Mouse (Mus musculus) intestine, embryonic 16.5 days (tissue): ENCODE results near the gene Rsbn1l. TPM values are rescaled to one million over a fixed set of nuclear protein-coding genes. Genes with fewer than 3 reads are reported as not detected.
A peak's percentile ranks its signal among the peaks of the same experiment; 100 is the strongest.

Source experiments
- ATAC-seq: fragments of 200-750 bp; cut with Nextera tagmentation; 2 replicates; pipeline ENCODE4 v1.8.0; 2017; ENCODE audit warnings: moderate TSS enrichment, moderate library complexity
- H3K27ac ChIP-seq: fragments of 300-500 bp; sonication (generic); 2 replicates; pipeline ENCODE4 v1.5.1; 2014; ENCODE audit warnings: mild to moderate bottlenecking, low read length
- H3K27me3 ChIP-seq: fragments of 300-500 bp; sonication (generic); replicated peaks from 2 replicates; pipeline ENCODE4 v1.6.1; 2014; ENCODE audit warnings: low read length, control low read depth, mixed read lengths; ENCODE audit not compliant: control insufficient read depth, insufficient read depth
- H3K36me3 ChIP-seq: fragments of 300-500 bp; sonication (generic); 2 replicates; pipeline ENCODE4 v1.6.1; 2014; ENCODE audit warnings: low read length, control low read depth; ENCODE audit not compliant: control insufficient read depth, insufficient read depth
- H3K4me1 ChIP-seq: fragments of 300-500 bp; sonication (generic); 2 replicates; pipeline ENCODE4 v1.6.1; 2014; ENCODE audit warnings: low read length, control low read depth, mixed read lengths; ENCODE audit not compliant: control insufficient read depth, insufficient read depth
- H3K4me2 ChIP-seq: fragments of 300-500 bp; sonication (generic); 2 replicates; pipeline ENCODE4 v1.6.1; 2014; ENCODE audit warnings: low read depth, low read length, control low read depth
- H3K4me3 ChIP-seq: fragments of 300-500 bp; sonication (generic); 2 replicates; pipeline ENCODE4 v1.5.1; 2014; ENCODE audit warnings: mild to moderate bottlenecking, low read length
- H3K9ac ChIP-seq: fragments of 300-500 bp; sonication (generic); 2 replicates; pipeline ENCODE4 v1.6.1; 2014; ENCODE audit warnings: low read depth, low read length
- H3K9me3 ChIP-seq: fragments of 300-500 bp; sonication (generic); 2 replicates; pipeline ENCODE4 v1.6.1; 2016; ENCODE audit warnings: low read length, control low read depth; ENCODE audit not compliant: control insufficient read depth
- WGBS: fragments of 180-500 bp; shearing (Covaris S2); extraction: QIAGEN DNeasy Blood & Tissue Kit; methylation state at CpG from one replicate; pipeline ENCODE4 v1.1.7; 2014; 5-methylcytosine and 5-hydroxymethylcytosine counted together
- polyA plus RNA-seq: library from polyadenylated mRNA; unstranded; fragments of >200 nt; fragmentation: Nextera tagmentation; extraction: Ambion mirVana; gene quantifications from 2 replicates; pipeline ENCODE4 v1.2.1, GENCODE M21; 2015

Rsbn1l gene
- polyA plus RNA-seq, 1 experiment from 2014 or later = 3.0 TPM

DNA sequence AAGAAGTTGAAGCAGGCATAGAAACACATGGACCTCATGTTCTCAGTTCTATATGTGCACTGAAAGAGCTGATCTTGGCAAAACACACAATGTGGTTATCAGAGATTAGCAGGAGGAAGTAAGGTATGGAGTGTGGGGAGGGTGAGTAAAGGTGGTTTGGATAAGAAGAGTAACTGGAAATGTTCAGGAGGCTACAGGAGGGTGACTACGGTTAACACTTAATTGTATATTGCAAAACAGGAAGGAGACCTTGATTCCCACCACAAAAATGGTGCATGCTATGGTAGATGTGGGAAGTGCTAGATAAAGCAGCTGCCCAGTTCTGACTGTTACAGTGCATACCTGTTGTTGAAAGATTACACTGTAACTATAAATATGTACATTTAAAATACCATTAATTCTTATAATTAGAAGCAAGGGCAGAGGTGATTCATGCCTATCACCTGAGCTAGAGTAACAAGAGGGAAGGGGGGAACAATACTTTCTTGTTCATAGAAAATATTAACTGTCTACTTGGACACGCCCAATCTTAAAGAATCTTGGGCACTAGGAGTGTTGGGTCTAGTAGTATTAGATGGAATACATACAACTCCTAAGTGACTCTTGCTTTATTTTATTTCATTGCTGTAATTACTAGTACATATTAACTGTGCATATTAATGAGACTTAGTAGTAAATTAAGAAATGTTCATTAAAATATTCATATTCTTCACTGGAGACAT lies 58.6 kb downstream of the Rsbn1l start:
- H3K27ac ChIP-seq = no peak overlapping the region
- H3K9ac ChIP-seq = no peak overlapping the region
- H3K4me1 ChIP-seq = no peaks in the 10 kb centered on the region
- no peaks in the 10 kb centered on the region for H3K27me3 ChIP-seq
- ATAC-seq = peak; percentile 93
- no peaks in the 10 kb centered on the region for H3K9me3 ChIP-seq
- peaks cover 12% of the 10 kb centered on the region for H3K36me3 ChIP-seq
- no peak overlapping the region for H3K4me2 ChIP-seq
- no peak overlapping the region for H3K4me3 ChIP-seq
- WGBS = 77% methylated on average over 2 of the region's 2 CpGs

- Histone ChIP-seq H3K4me3 (no peak overlapping the region), H3K9ac (no peak overlapping the region), H3K36me3 (no peaks in the 10 kb centered on the region), H3K4me1 (peaks cover 8% of the 10 kb centered on the region), H3K4me2 (peak overlapping the region; percentile 53), H3K27ac (no peak overlapping the region), H3K9me3 (no peaks in the 10 kb centered on the region), H3K27me3 (no peaks in the 10 kb centered on the region)
- 63% methylated on average over 4 of the region's 4 CpGs for WGBS
- no peak for ATAC-seq
Measured at GRCm38 (mm10) chr5:20884036-20884620, 72.1 kb downstream of the Rsbn1l start.

GRCm38 (mm10) chr5:20881915-20882800 lies 74.0 kb downstream of the Rsbn1l start, which contains the start of the genes Phtf2 and Tmem60:
TSS of gene Phtf2 (minus strand) at chr5:20882124.
TSS of gene Tmem60 (plus strand) at chr5:20882191.
- ATAC-seq = peak; percentile 99
- WGBS = under 1% methylated on average over 93 of the region's 94 CpGs

GRCm38 (mm10) chr5:20880797-20881775 lies 75.1 kb downstream of the Rsbn1l start:
- WGBS = 2% methylated on average over 51 of the region's 64 CpGs
- ATAC-seq = no peak
- Histone ChIP-seq H3K4me2 (peak overlapping the region; percentile 62), H3K4me1 (peaks cover 8% of the 10 kb centered on the region), H3K4me3 (peak overlapping the region; percentile 82), H3K9ac (peak overlapping the region; percentile 83), H3K9me3 (no peaks in the 10 kb centered on the region), H3K27ac (peak overlapping the region; percentile 93), H3K27me3 (no peaks in the 10 kb centered on the region), H3K36me3 (no peaks in the 10 kb centered on the region)

More at GRCm38 (mm10) chr5:20881915-20882800, 74.0 kb downstream of the Rsbn1l start, which contains the start of the genes Phtf2 and Tmem60:
- no peaks in the 10 kb centered on the region for H3K36me3 ChIP-seq
- no peaks in the 10 kb centered on the region for H3K9me3 ChIP-seq
- peak within 1 kb of the TSS; percentile 62 for H3K4me2 ChIP-seq
- H3K4me1 ChIP-seq = peaks cover 8% of the 10 kb centered on the region
- H3K4me3 ChIP-seq = peak within 1 kb of the TSS; percentile 82
- H3K27ac ChIP-seq = peak within 1 kb of the TSS; percentile 93
- no peaks in the 10 kb centered on the region for H3K27me3 ChIP-seq
- H3K9ac ChIP-seq = peak within 1 kb of the TSS; percentile 83

GRCm38 (mm10) chr5:20880386-20880785 lies 75.8 kb downstream of the Rsbn1l start:
- peak overlapping the region; percentile 62 for H3K4me2 ChIP-seq
- H3K4me3 ChIP-seq = peak overlapping the region; percentile 28; the same call in 1 of the 2 replicates
- no peaks in the 10 kb centered on the region for H3K36me3 ChIP-seq
- H3K27me3 ChIP-seq = no peaks in the 10 kb centered on the region
- no peaks in the 10 kb centered on the region for H3K9me3 ChIP-seq
- ATAC-seq = no peak
- no peak overlapping the region for H3K27ac ChIP-seq
- 57% methylated on average over 2 of the region's 2 CpGs for WGBS
- H3K4me1 ChIP-seq = peaks cover 8% of the 10 kb centered on the region
- no peak overlapping the region for H3K9ac ChIP-seq

DNA sequence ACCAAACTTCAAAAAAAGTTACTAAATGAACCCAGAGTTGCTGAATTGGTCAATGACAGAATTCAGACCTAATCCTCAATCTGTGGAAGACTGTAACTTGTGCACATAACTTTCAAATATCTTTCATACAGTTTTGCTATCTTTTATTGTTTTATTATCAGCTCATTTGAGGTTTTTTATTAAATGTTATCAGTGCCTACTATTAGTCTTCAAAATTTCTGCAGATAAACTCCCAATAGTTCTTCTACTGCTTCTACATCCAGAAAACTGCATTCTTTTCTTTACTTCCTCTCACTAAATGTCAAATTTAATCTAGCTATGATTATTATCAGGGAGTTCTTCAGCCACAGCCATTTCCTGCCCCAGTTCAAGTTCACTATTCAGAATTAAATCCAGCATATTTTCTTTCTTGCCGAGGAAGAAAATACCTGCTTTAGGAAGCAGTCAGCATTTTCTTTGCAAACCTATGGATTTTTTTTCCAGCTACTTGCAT lies 79.2 kb downstream of the Rsbn1l start:
- ATAC-seq = no peak
- Histone ChIP-seq H3K9me3 (no peaks in the 10 kb centered on the region), H3K4me3 (no peak overlapping the region), H3K27me3 (no peaks in the 10 kb centered on the region), H3K36me3 (no peaks in the 10 kb centered on the region), H3K27ac (no peak overlapping the region), H3K9ac (no peak overlapping the region), H3K4me1 (no peaks in the 10 kb centered on the region), H3K4me2 (no peak overlapping the region)
- 57% methylated on average over 1 of the region's 1 CpGs for WGBS

DNA sequence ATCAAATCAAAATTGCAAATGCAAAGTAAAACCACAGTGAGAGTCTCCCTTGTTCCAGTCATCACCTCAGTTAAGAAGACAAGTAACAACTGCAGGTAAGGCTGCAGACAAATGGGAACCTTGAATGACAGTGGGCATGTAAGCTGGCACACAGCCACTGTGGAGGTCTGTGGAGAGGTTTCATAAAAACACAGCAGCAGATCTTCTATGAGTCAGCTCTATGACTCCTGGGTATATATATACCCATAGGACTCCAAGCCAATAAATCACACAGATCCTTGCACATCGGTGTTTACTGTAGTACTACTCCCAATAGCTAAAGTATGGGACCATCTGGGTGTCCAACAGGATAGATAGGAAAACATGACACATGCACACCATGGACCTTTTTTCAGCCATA lies 83.1 kb downstream of the Rsbn1l start:
- no peak for ATAC-seq
- H3K27me3 ChIP-seq = no peaks in the 10 kb centered on the region
- no peak overlapping the region for H3K9ac ChIP-seq
- no peak overlapping the region for H3K4me3 ChIP-seq
- 70% methylated on average over 1 of the region's 1 CpGs for WGBS
- no peaks in the 10 kb centered on the region for H3K9me3 ChIP-seq
- H3K36me3 ChIP-seq = no peaks in the 10 kb centered on the region
- H3K4me2 ChIP-seq = no peak overlapping the region
- H3K4me1 ChIP-seq = no peaks in the 10 kb centered on the region
- no peak overlapping the region for H3K27ac ChIP-seq

GRCm38 (mm10) chr5:20865193-20865755 lies 90.9 kb downstream of the Rsbn1l start:
- H3K27me3 ChIP-seq = no peaks in the 10 kb centered on the region
- no peak for ATAC-seq
- 46% methylated on average over 2 of the region's 2 CpGs for WGBS
- no peak overlapping the region for H3K4me3 ChIP-seq
- H3K4me2 ChIP-seq = no peak overlapping the region
- no peak overlapping the region for H3K9ac ChIP-seq
- no peaks in the 10 kb centered on the region for H3K36me3 ChIP-seq
- no peaks in the 10 kb centered on the region for H3K9me3 ChIP-seq
- peaks cover 8% of the 10 kb centered on the region for H3K4me1 ChIP-seq
- H3K27ac ChIP-seq = no peak overlapping the region
